Comparison of ENCODE assay signal across 23 mouse cellular contexts in the genomic region with DNA sequence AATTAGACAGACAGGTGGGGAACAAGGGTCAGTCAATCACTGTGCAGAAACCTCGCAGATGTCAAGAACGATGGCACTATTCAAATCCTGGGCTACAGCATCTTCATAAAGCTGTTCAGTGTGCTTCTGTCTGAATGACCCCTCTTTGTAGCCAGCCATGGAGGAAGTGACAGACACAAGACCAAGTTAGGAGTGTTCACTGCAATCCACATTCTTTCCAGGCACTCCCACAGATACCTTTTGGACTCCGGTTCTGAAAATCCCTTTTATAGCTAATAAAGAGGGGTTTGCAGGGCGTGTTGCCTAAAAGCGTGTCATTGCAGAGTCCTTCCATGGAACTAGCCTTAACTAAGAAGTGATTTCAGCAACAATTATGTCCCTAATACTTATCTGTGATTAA. TPM values are rescaled to one million over a fixed set of nuclear protein-coding genes. Genes with fewer than 3 reads are reported as not detected.
A peak's percentile ranks its signal among the peaks of the same experiment; 100 is the strongest.
DNase-seq lines count a peak whose midpoint lies in the region; ATAC-seq lines count a peak whose summit lies in the region.
"Had no signal": no experiment of that assay in that cellular context is flagged by ENCODE, and none has a peak within 500 bp of the region (broad histone marks: within the 10 kb centered on the region; RNA-seq: fewer than 3 reads in every experiment).

No protein-coding gene starts in this region.

- no peaks in the 10 kb centered on the region for H3K9me3 ChIP-seq in kidney, embryonic 14.5 days (ENCODE audit: control insufficient read depth, low read length)
- H3K9me3 ChIP-seq in intestine, embryonic 15.5 days, result no peaks in the 10 kb centered on the region
- H3K9me3 ChIP-seq in stomach, embryonic 16.5 days (replicated peaks; ENCODE audit: control insufficient read depth, low read length), result no peaks in the 10 kb centered on the region
- H3K9me3 ChIP-seq: embryonic facial prominence, embryonic 13.5 days; forebrain, embryonic 10.5 days; forebrain, embryonic 15.5 days; hindbrain, embryonic 12.5 days; liver, embryonic 12.5 days; megakaryocyte, embryonic 14.5 days; midbrain, embryonic 12.5 days; neural tube, embryonic 13.5 days had no signal

- no peak overlapping the region for H3K4me2 ChIP-seq in kidney, embryonic 14.5 days (replicated peaks; ENCODE audit: low read depth, low read length)
- H3K4me2 ChIP-seq in intestine, embryonic 15.5 days (replicated peaks), result peak overlapping the region; percentile 19; the same call in 1 of the 2 replicates
- H3K4me2 ChIP-seq in stomach, embryonic 16.5 days (ENCODE audit: low read depth, low read length), result no peak overlapping the region
- H3K4me2 ChIP-seq: embryonic facial prominence, embryonic 13.5 days; forebrain, embryonic 15.5 days; hindbrain, embryonic 12.5 days; liver, embryonic 12.5 days; midbrain, embryonic 12.5 days; neural tube, embryonic 13.5 days had no signal

- peak; percentile 64; the same call in 1 of the 2 replicates for ATAC-seq in kidney, embryonic 14.5 days (ENCODE audit: low FRiP score, low TSS enrichment)
- peak; percentile 81 for ATAC-seq in intestine, embryonic 15.5 days
- ATAC-seq in stomach, embryonic 16.5 days (ENCODE audit: insufficient read depth, low FRiP score), result no peak
- ATAC-seq: forebrain, embryonic 15.5 days; hindbrain, postnatal 0 days; liver, embryonic 12.5 days; liver, postnatal 0 days had no signal

- H3K4me3 ChIP-seq in kidney, embryonic 14.5 days (ENCODE audit: low read length), result no peak overlapping the region
- H3K4me3 ChIP-seq in brown adipose tissue, adult 24 weeks (ENCODE audit: insufficient read depth, low read depth, low read length), result no peak overlapping the region
- no peak overlapping the region for H3K4me3 ChIP-seq in intestine, embryonic 15.5 days (replicated peaks)
- no peak overlapping the region for H3K4me3 ChIP-seq in stomach, embryonic 16.5 days (replicated peaks; ENCODE audit: low read length)
- H3K4me3 ChIP-seq: embryonic facial prominence, embryonic 13.5 days; forebrain, embryonic 10.5 days; forebrain, embryonic 15.5 days; hindbrain, embryonic 12.5 days; liver, embryonic 12.5 days; megakaryocyte, embryonic 14.5 days; midbrain, embryonic 12.5 days; neural tube, embryonic 13.5 days had no signal

- WGBS in kidney, embryonic 14.5 days, result 34% methylated on average over 5 of the region's 5 CpGs
- 59% methylated on average over 5 of the region's 5 CpGs for WGBS in intestine, embryonic 15.5 days
- WGBS in stomach, embryonic 16.5 days, result 58% methylated on average over 5 of the region's 5 CpGs

- H3K9ac ChIP-seq in kidney, embryonic 14.5 days (ENCODE audit: low read depth, low read length), result no peak overlapping the region
- H3K9ac ChIP-seq in intestine, embryonic 15.5 days, result no peak overlapping the region
- H3K9ac ChIP-seq in stomach, embryonic 16.5 days (ENCODE audit: low read length), result no peak overlapping the region
- H3K9ac ChIP-seq: embryonic facial prominence, embryonic 13.5 days; forebrain, embryonic 15.5 days; hindbrain, embryonic 12.5 days; liver, embryonic 12.5 days; liver, postnatal 0 days; midbrain, embryonic 12.5 days; neural tube, embryonic 13.5 days had no signal

- H3K36me3 ChIP-seq in kidney, embryonic 14.5 days (ENCODE audit: control insufficient read depth, insufficient read depth, low read length), result no peaks in the 10 kb centered on the region
- H3K36me3 ChIP-seq in intestine, embryonic 15.5 days, result no peaks in the 10 kb centered on the region
- H3K36me3 ChIP-seq in stomach, embryonic 16.5 days (ENCODE audit: control insufficient read depth, insufficient read depth, low read length), result no peaks in the 10 kb centered on the region
- H3K36me3 ChIP-seq: embryonic facial prominence, embryonic 13.5 days; forebrain, embryonic 10.5 days; forebrain, embryonic 15.5 days; hindbrain, embryonic 12.5 days; liver, embryonic 12.5 days; midbrain, embryonic 12.5 days; neural tube, embryonic 13.5 days had no signal

- DNase-seq in kidney, adult 18-20 months, result no peak
- no peak for DNase-seq in left cerebral cortex, postnatal 10 days (ENCODE audit: extremely low spot score in 1 of 2, low spot score in 2 of 2)
- no peak for DNase-seq in cerebellum, adult 11 months
- DNase-seq: cerebellum, adult 9-10 months; cerebellum, postnatal 36 days; left cerebral cortex, postnatal 4 days; liver, postnatal 0 days; lung, postnatal 36 days; right cerebral cortex, postnatal 4 days had no signal

- H3K27ac ChIP-seq in kidney, embryonic 14.5 days (ENCODE audit: low read depth, low read length), result peak overlapping the region; percentile 14; the same call in 1 of the 2 replicates
- peak overlapping the region; percentile 39; the same call in 1 of the 2 replicates for H3K27ac ChIP-seq in brown adipose tissue, adult 24 weeks (replicated peaks; ENCODE audit: low read depth, low read length)
- H3K27ac ChIP-seq in intestine, embryonic 15.5 days, result peak overlapping the region; percentile 44; the same call in 1 of the 2 replicates
- H3K27ac ChIP-seq in stomach, embryonic 16.5 days (ENCODE audit: low read length), result peak overlapping the region; percentile 27; the same call in 1 of the 2 replicates
- H3K27ac ChIP-seq: embryonic facial prominence, embryonic 13.5 days; forebrain, embryonic 10.5 days; forebrain, embryonic 15.5 days; hindbrain, embryonic 12.5 days; hindbrain, postnatal 0 days; liver, embryonic 12.5 days; midbrain, embryonic 12.5 days; neural tube, embryonic 13.5 days had no signal

- H3K4me1 ChIP-seq in kidney, embryonic 14.5 days (ENCODE audit: control insufficient read depth, insufficient read depth, low read length), result peaks cover 20% of the 10 kb centered on the region; the same call in 1 of the 2 replicates
- H3K4me1 ChIP-seq in brown adipose tissue, adult 24 weeks (ENCODE audit: control insufficient read depth, insufficient read depth, insufficient read length, low read length), result peaks cover 5% of the 10 kb centered on the region; the same call in 1 of the 2 replicates
- peaks cover 16% of the 10 kb centered on the region; the same call in 1 of the 2 replicates for H3K4me1 ChIP-seq in intestine, embryonic 15.5 days (replicated peaks)
- H3K4me1 ChIP-seq in stomach, embryonic 16.5 days (ENCODE audit: control insufficient read depth, insufficient read depth, low read length), result peaks cover 19% of the 10 kb centered on the region
- H3K4me1 ChIP-seq: forebrain, embryonic 15.5 days had no signal

- intact Hi-C loops in left cerebral cortex, postnatal 10 days (cut with DNase I), result no loop called here

- no peaks in the 10 kb centered on the region for H3K27me3 ChIP-seq in kidney, embryonic 14.5 days (ENCODE audit: control insufficient read depth, insufficient read depth, low read length)
- H3K27me3 ChIP-seq in intestine, embryonic 15.5 days (replicated peaks), result no peaks in the 10 kb centered on the region
- H3K27me3 ChIP-seq in stomach, embryonic 16.5 days (ENCODE audit: control insufficient read depth, insufficient read depth, low read length), result no peaks in the 10 kb centered on the region
- H3K27me3 ChIP-seq: embryonic facial prominence, embryonic 13.5 days; forebrain, embryonic 15.5 days; hindbrain, embryonic 12.5 days; liver, embryonic 12.5 days; megakaryocyte, embryonic 14.5 days; midbrain, embryonic 12.5 days; neural tube, embryonic 13.5 days had no signal

RNA-seq across cellular contexts. Expression of a gene that starts 14.9 kb away (rescaled TPM):
- polyA plus RNA-seq in kidney, embryonic 14.5 days (2014; fragmentation: Nextera tagmentation; extraction: Ambion mirVana), result 91.3 and 92.2 TPM in 2 replicates
- polyA plus RNA-seq in brown adipose tissue, adult 24 weeks (2012; ENCODE audit: insufficient read depth, insufficient read length, missing spikeins), result 2.7 and 4.7 TPM in 2 replicates
- polyA plus RNA-seq in intestine, embryonic 15.5 days (2015; fragmentation: Nextera tagmentation; extraction: Ambion mirVana), result 94.3 and 98.5 TPM in 2 replicates
- 96.9 and 103 TPM in 2 replicates for polyA plus RNA-seq in stomach, embryonic 16.5 days (2015; fragmentation: Nextera tagmentation; extraction: Ambion mirVana)
- 1 to 10 TPM; 7.0 to 8.2 TPM for total RNA-seq in left cerebral cortex, postnatal 10 days (2021)
- total RNA-seq: MEL had no signal

Comparison
In these comparisons a context has a peak if more than half of its experiments do, and no peak if none do; other contexts are left out.
1. RNA of a gene that starts 14.9 kb away (polyA plus RNA-seq): 94.3 to 98.5 TPM in intestine, embryonic 15.5 days, 96.9 to 103 TPM in stomach, embryonic 16.5 days and 91.3 to 92.2 TPM in kidney, embryonic 14.5 days; 2.7 to 4.7 TPM in brown adipose tissue, adult 24 weeks; every median in the first group is over 10 times any median in the second.
2. Peak in every context shown above with its lines, with median percentiles within 50 percentile points of each other: H3K27ac ChIP-seq.